Mouse (Mus musculus) right cerebral cortex, adult 18-20 months (tissue): ENCODE measurements around the gene Uts2.
"Not testable (repeated sequence)": the region's sequence is repeated elsewhere in the genome, so short reads cannot be mapped to it uniquely, and the experiment has no call there.

Experiments
- DNase-seq: peaks from one replicate; pipeline ENCODE4 v3.0.0; 2022; ENCODE audit warnings: mixed read lengths

Uts2 gene

GRCm38 (mm10) chr4:151017356-151017755 is 20.5 kb downstream of the Uts2 start:
- not testable (repeated sequence) for DNase-seq

GRCm38 (mm10) chr4:151024152-151024551 is 27.3 kb downstream of the Uts2 start:
- no peak for DNase-seq

GRCm38 (mm10) chr4:151027001-151027400 is 30.1 kb downstream of the Uts2 start:
- DNase-seq, result peak; percentile 26

- DNase-seq, result no peak
Observed at GRCm38 (mm10) chr4:151036521-151036920, 39.6 kb downstream of the Uts2 start.

GRCm38 (mm10) chr4:151037800-151038199 is 40.9 kb downstream of the Uts2 start:
- DNase-seq, result no peak

GRCm38 (mm10) chr4:151041506-151041905 is 44.6 kb downstream of the Uts2 start:
- DNase-seq, result peak; percentile 60

- no peak for DNase-seq
Observed at GRCm38 (mm10) chr4:151043281-151043680, 46.4 kb downstream of the Uts2 start.

- peak; percentile 97 for DNase-seq
Observed at GRCm38 (mm10) chr4:151044037-151044943, 47.4 kb downstream of the Uts2 start, which contains the start of gene Per3. Gene Per3 (minus strand): TSS chr4:151044665.

GRCm38 (mm10) chr4:151044944-151045570 is 48.2 kb downstream of the Uts2 start:
- peak; percentile 75 for DNase-seq

GRCm38 (mm10) chr4:151046524-151046923 is 49.6 kb downstream of the Uts2 start:
- no peak for DNase-seq

GRCm38 (mm10) chr4:151051162-151051561 is 54.3 kb downstream of the Uts2 start:
- peak; percentile 21 for DNase-seq
